Mouse (Mus musculus) right cerebral cortex, postnatal 4 days (tissue): ENCODE measurements around the gene Atp6v0a1.
"Not testable (repeated sequence)": the region's sequence is repeated elsewhere in the genome, so short reads cannot be mapped to it uniquely, and the experiment has no call there.

Source experiments
- DNase-seq: peaks from one replicate; pipeline ENCODE4 v3.0.0-alpha.2; 2022

Atp6v0a1 gene

DNA sequence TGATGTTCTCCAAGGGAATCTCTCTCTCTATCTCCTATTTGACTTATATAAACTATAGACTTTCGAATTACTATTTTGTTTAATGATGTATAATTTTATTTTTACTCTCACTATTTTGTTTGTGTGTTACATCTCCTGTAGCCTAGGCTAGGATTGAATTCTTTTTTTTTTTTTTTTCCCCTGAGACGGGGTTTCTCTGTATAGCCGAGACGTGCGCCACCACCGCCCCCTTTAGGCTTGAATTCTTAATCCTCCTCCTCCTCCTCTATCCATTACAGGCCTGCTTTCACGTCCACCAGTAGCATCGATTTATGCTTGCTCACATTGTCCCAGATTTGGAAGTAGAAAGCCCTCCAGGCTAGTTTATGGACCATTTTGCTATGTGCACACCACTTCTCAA lies 27.2 kb upstream of the Atp6v0a1 start:
- DNase-seq = no peak

DNA sequence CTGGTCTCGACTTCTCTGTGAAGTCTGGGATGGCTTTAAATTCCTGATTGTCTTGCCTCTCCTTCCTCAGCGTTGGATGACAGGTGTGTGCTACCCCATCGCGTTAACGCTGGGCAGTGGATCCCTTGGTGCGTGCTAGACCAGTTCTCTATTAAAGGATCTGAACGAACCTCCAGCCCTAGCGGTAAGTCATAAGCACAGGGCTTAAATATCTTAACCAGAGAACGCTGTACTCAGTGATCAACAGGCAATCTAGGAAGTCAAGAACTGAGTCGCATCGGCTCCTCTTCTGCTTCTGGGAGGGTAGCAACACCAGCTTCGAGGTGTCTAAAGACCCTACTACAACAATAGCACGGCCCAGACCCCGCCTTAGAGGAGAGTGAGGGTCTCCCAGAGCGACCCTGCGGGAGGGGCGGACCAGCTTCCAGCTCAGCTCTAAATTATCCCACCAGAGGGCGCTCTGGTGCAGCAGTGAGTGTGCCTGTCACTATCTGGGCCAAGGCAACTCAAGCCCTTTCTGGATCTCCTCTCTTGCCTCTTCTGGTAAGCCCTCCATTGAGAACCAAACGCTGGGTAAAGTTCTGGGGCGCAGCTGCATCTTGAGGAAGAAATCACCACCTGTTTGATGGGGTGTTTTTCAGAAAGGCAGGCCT lies 26.0 kb upstream of the Atp6v0a1 start:
- peak; percentile 88 for DNase-seq

DNA sequence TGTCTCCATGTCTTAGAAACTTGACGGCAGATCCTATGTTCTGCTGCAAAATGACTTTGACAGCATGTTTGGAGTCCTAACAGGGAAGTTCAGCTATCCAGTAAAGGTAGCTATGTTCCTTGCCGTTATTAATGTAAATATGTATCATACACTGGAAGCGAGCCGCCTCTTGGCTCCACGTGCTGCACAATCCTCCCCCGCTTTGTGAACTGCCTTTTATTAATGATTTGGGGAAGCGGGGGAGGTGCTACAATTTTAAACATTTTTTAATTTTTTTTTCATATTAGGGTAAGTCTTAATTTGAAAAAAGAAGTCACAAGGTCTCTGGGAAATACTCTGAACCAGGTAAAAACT lies 25.5 kb upstream of the Atp6v0a1 start:
- DNase-seq = no peak

DNA sequence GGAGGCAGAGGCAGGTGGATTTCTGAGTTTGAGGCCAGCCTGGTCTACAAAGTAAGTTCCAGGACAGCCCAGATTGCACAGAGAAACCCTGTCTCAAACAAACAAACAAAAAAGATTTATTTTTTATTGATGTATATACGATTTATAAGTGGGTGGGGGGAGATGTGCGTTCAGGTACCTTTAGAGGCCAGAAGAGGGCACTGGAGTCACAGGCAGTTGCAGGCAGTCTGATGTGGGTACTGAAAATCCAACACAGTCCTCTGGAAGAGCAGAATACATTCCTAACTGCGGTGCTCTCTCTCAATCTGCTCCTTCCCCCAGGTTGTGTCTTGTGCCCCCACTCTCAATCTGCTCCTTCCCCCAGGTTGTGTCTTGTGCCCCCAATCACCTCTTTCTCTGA lies 23.6 kb upstream of the Atp6v0a1 start:
- no peak for DNase-seq

DNA sequence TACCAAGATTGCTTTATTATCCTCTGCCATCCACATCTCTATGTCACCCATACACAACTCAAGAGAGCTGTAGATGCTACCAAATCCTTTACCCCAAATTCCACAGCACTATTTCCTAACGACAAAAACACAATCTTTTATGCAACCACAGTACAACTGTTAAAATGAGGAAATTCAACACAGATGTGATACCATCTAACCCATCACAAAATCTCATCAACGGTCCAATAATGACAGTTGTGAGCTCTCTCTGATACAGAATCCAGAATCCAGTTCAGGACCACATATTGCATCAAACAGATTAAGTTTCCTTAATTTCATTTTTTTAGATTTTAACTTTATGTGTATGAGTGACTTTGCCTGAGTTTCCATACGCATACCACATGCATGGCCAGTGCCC lies 20.6 kb upstream of the Atp6v0a1 start:
- no peak for DNase-seq

DNA sequence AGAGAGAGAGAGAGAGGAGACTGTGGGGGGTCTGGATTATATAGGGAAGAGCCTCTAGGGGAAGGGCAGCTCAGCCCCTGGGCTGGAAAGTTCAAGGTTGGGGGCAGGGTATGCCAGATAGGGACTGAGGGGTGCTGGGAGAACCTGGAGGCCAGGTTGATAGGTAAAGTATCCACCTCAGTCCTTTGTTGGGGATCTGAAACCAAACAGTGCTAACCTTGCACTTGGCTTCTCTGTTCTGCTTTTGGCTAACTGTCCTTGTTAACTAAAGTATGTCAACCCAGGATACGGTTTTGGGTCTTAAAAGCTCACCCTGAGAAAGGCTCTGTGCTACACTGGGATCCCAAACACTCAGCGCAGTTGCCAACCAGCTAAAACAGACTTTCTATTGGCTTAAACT lies 19.6 kb upstream of the Atp6v0a1 start:
- DNase-seq = no peak

DNA sequence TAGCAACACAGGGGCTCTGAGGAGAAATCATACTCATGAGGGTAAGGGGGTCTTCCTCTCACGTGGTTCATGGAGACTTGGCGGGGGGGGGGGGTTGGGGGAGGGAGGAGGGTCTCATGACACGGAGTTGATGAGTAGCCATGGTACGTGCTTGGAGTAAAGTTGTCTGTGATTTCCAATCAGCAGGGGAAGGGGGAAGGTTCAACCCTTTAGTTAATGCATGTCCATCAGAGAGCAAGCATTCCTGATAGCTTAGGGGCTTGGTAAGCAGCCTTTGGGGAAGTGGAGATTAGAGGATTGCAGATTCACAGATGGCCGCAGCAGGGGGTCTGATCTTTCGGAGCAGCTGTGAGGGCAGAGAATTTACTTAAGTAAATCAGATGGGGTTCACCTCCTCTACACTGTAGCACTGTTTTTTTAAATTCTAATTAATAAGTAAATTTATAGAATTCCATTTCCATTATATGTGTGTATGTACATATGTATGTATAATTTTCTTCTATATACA lies 18.2 kb upstream of the Atp6v0a1 start:
- no peak for DNase-seq

DNA sequence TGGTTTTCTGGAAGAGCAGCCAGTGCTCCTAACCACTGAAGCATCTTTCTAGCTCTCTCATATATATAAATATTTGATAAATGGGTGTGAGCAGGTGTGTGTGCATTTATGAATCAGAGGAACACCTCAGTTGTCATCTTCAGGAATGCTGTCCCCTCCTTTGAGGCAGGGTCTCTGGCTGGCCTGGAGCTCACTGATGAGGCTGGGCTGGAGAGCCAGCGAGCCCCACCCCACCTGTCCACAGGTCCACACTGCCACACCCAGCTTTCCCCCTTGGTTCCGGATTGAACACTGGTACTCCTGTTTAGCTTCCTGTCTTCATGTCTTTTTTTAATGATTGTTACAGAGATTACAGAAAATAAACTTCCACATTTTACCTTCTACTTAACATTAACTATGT lies 15.8 kb upstream of the Atp6v0a1 start:
- DNase-seq = no peak

DNA sequence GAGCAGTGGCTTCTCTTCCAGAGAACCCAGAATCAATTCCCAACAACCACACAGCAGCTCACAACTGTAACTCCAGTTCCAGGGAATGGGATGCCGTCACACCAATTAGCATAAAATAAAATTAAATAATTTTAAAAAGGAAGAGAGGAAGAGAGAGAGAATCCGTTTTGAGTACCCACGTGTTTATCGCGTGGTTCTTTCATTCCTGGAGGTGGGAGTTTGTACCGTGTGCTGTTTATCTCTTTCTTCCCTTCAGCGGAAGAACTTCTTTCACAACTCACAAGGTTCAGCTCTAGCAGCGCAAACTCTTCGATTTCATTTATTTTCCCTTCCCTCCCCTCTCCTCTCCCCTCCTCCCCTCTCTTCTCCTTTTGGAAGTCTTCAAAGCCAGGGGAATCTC lies 15.0 kb upstream of the Atp6v0a1 start:
- no peak for DNase-seq

DNA sequence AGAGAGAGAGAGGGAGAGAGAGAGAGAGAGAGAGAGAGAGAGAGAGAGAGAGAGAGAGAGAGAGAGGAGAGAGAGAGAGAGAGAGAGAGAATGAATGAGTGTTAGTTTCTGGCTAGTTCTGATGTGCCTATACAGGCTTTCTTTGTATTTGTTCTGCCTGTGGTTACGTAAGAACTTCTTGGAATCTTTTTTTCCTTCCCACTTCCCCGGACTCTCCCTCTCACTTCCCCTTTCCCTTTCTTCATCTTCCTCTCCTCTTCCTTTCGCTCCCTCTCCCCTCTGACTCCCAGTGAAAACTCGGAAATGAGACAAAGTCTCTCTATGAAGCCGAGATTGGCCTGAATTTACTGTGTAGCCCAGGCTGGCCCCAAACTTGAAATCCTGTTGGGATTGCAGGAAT lies 14.6 kb upstream of the Atp6v0a1 start:
- DNase-seq = no peak

DNA sequence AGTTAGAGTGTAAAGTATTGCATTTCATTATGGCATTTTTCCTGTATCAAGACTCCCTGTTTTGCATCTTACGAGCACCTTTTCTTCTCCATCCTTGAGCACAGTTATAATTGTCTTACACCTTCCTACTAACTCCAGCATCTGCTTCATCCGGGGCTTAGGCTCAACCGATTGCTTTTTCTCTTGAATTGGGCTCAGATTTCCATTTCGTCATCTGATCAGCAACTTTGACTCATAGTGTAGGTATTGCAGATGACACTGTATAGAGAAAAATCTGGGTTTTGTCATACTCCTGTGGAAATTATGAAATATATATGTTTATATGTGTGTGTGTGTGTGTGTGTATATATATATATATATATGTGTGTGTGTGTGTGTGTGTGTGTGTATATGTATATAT lies 12.8 kb upstream of the Atp6v0a1 start:
- no peak for DNase-seq

DNA sequence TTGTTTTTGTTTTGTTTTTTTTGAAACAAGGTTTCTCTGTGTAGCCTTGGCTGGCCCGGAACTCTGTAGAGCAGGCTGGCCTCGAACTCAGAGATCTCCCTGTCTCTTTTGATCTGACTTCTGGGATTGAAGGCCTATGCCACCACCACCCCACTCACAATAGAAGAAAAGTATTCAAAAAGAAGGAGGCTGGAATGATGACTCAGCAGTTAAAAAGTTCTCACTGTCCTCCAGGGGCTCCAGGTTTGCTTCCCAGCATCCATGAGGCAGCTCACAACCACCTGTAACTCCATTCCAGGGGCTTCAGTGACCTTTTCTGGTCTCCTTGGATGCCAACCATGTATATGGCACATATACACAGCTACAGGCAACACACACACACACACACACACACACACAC lies 10.4 kb upstream of the Atp6v0a1 start:
- DNase-seq = no peak

DNA sequence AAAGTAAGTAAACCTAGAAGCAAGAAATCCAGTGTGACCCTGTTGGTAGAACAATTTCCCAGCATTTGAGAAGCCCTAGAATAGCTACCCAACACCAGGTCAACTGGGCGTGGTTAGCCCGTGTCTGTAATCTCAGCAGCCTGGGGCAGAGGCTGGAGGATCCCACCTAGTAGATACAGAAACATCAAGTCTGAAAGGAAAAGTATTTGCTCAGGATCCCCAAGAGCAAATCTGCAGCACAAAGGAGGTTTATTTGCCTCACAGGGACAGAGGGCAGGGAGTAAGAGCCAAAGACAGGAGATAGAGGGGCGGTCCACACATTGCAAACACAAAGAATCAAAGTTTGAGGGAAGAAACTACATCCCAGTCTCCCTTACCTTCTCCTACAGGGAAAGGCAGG lies 10.0 kb upstream of the Atp6v0a1 start:
- DNase-seq = no peak

DNA sequence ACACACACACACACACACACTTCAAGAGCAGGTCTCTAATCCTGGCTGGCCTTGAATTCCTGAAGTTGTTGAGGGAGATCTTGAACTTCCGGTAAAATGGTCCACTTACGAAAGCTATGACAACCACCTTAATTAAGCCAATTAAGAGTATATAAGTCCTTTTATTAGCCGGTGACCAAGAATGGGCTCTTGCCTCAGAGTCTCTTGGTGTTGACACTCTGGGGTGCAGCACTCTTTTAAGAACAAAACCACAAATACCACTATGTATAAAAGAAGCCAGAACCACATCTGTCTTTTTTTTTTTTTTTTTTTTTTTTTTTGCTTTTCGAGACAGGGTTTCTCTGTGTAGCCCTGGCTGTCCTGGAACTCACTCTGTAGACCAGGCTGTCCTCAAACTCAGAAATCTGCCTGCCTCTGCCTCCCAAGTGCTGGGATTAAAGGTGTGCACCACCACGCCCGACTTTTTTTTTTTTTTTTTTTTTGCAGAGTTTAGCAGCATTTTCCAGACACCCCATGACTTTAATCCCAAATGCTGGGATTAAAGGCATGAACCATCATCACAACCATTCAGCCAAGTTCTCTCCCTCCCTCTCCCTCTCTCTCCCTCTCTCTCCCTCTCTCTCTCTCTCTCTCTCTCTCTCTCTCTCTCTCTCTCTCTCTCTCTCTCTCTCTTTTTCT lies 7.2 kb upstream of the Atp6v0a1 start:
- not testable (repeated sequence) for DNase-seq

DNA sequence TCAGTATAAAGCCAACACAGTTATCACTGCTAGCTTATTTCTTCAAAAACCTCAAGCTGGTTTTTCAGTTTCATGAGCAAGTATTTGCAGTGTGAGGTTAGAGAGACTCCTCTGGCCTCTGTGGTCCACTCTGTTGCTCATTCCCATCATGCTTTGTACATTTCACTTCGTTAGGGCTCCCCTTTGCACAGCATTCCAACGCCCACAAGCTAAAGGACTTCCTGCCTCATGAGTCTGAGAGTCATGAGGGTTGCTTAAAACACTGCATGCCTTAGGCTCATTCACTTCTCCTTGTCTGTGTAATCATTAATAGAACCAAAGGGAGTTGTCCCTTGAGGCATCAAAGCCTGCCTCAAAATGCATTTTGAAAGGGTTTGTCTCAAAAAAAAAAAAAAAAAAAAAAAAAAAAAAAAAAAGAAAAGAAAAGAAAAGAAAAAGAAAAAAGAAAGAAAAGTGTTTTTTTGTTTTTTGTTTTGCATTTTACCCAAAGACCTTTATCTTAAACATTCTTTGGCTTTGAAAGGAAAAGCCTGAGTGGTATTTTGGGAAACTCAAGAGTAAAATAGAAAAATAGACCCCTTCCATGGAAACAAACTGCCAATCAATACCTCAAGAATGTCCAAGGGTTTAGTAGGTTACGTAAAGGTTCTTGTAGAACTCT lies 6.1 kb upstream of the Atp6v0a1 start:
- no peak for DNase-seq

DNA sequence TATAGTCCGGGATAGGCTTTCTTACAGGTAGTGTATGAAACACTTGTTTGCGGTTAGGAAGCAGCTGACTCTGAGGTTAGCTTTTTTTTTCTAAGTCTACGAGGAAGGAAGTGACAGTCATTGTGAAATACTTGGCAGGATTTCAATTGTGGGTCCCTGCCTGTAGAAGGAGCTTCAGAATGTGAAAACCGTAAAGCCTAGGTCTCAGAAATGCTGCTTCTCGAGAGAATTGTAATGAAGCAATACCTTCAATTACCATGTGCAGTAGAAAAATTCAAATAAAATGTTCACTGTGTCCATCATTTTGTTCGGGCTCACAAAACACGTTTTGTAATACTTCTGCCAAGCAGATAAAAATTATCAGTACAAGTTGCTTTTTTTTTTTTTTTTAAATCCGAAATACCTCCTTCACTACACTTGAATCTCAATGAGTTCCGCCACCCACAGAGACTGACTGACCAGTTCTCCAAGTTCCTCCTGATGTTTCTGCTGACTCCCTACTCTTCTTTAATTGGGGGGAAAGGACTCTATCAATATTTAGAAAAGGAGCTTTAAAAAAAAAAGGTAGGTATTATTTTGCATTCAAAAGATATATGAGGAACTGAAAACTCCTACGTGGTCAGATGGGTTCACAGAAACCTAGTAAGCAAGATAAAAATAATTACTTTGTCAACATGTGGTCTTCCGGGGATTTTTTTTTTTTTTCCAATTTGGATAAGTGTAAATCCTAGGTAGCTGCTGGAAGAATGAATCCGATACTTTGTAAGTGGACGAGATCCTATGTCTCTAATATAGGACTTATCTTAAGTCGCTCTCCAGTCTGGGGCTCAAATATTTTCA lies 826 bp upstream of the Atp6v0a1 start:
- DNase-seq = no peak

DNA sequence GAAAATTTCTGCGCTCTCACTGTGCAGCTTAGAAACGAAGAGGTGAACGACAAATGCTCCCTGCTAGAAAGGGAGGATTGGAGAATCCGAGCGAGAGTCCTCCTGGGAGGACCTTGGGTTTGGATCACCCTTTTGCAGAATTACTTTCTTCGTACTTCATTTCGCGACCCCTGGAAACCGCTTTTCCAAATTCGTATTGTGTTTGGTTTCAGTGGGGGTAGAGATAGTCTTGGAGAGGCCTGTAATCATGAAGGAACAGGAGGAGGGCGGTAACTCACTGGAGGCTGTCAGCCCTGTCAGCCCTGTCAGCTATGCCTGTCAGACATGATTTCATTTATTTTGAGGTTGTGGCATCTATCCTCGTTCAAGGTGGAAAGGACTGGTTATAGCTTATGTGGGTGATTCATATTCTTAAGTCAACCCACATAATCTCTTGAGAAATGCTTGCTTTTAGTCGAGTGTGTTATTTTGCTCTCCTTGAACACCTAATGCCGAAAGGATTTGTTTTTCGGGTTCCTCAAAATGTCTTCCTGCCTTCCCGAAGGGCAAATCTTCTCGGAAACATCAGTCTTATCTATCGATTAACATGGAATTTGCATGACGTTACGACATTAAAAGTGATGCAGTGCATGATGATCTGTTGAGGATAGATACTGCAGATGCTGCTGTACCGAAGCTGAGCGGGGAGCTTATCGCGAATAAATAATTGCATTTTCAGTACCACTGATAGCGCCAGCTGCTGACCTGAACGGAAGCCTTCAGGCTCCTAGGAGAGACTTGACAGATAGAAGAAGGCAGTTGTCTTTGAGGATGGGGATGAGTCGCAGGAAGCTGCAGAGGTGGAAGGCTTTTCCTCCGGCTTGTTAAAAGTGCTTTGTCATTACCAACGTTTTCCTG lies 884 bp downstream of the Atp6v0a1 start:
- peak; percentile 11 for DNase-seq

DNA sequence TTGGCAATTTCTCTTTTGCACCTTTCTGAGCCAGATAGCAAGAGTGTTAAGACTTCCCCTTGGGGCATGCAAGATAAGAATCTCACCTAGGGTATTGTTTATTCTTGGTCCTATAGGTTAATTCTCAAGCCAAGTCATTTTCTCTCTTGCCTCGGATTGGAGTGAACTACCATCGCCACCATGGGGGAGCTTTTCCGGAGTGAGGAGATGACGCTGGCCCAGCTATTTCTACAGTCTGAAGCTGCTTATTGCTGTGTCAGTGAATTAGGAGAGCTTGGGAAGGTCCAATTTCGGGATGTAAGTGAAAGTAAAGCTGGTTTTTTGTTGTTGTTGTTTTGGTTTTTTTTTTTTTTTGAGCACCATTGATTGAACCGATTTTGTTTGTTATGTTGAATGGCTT lies 2.4 kb downstream of the Atp6v0a1 start:
- DNase-seq = no peak

DNA sequence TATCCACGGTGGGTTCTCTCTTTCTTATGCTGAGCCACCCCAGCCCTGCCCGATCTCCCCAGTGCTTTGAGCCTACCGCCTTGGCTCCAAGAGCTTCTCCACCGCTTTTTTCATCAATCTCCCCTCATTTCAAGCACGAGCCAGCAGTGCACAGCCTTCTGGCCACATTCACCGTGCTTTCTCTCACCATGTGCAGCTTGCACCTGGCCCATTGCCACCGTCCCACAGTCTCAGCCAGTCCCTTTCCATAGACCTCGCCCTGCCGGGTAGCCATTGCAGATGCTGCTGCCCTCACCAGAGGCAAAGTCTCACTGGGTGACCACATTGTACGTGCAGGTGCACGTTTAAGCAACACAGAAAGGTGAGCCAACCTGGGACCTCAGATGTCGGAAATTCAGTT lies 14.1 kb downstream of the Atp6v0a1 start:
- peak; percentile 67 for DNase-seq

DNA sequence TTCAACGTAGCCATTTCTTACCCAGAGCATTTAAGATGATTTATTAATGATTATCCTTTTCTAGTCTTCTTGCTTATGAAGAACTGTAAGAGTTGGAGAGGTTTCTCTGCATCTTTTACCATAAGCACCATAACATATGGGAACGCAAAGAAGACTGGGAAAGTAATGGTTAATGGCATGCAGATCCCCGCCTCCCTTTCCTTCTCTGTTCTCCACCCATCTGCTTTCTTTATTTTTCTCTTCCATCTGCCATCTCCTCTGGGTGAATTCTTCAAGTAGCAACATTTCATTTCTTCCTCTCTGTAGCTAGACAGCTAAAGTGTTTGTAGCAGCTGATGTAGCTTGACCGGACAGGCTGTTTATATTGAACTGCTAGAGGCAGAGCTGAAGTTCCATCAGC lies 14.7 kb downstream of the Atp6v0a1 start:
- no peak for DNase-seq

DNA sequence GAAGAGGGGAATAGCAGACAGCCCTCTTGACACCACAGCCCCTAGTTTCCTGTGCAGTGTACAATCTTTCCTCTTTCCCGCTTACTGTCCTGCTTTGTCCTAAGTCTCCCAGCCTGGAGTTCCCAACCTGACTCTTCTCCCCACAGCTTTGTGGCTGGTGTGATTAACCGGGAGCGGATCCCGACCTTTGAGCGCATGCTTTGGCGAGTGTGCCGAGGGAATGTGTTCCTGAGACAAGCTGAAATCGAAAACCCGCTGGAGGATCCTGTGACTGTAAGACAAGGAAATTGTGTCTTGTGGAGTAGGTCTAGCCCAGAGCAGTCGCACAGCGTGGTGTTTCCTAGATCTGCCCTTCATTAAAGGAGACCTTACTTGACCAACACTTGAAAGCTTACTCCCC lies 17.9 kb downstream of the Atp6v0a1 start:
- DNase-seq = no peak

DNA sequence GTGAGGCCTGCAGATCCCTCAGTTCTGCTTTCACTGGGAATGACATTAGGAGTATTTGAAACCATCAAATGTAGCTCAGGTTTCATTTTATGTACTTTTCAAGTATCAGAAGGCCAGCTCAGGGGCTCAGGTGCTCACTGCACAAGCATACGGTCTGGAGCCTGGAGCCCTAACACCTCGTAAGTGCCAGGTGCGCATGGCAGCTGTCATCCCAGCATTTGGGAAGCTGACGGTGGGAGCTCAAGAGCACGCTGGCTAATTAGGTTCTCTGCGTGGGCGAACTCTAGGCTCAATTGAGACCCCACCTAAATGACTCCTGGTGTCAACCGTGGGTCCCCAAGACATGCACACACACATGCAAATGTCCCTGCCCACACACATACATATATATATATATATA lies 20.1 kb downstream of the Atp6v0a1 start:
- DNase-seq = no peak
